Mouse (Mus musculus): ENCODE results near the gene Zfp410. TPM values are rescaled to one million over a fixed set of nuclear protein-coding genes. Genes with fewer than 3 reads are reported as not detected.

Zfp410 gene
- polyA plus RNA-seq, 1 experiment from 2014 or later, result 37.0 TPM

DNA sequence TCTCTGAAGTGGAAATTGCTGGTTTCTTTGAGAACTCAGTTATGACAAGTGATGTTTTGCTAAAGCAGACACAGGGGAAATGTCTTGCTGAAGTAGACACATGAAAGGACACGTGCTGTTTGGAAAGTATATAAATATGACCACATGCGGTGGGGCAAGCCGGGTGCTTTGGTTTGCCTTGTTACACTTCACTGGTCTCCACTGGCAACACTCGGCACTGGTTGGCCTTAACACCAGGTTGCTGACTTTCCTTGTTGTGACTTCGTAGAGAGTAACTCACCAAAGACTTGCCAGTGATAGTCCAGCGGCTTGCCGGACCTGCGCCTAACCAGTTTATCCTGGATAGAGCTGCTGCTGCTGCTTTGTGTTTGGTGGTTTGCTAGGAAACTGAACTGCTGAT, 71.4 kb downstream of the Zfp410 start:
- no peaks in the 10 kb centered on the region for H3K27me3 ChIP-seq
- no peak for TF ChIP-seq CTCF (IDR thresholded peaks at IDR 0.05)
- ATAC-seq (no peak), DNase-seq (ENCODE audit: low read depth, low spot score) (no peak)
- POLR2A ChIA-PET, result no interaction called here
- in situ Hi-C loops (cut with MboI; ENCODE audit: low pct_unique_long_range_greater_than_20kb), result no loop called here
- CTCF ChIA-PET, result interaction anchor here (0.8 kb wide), 1 partner anchor 12 kb away, joined by 3 read pairs; no protein-coding TSS in a partner anchor

DNA sequence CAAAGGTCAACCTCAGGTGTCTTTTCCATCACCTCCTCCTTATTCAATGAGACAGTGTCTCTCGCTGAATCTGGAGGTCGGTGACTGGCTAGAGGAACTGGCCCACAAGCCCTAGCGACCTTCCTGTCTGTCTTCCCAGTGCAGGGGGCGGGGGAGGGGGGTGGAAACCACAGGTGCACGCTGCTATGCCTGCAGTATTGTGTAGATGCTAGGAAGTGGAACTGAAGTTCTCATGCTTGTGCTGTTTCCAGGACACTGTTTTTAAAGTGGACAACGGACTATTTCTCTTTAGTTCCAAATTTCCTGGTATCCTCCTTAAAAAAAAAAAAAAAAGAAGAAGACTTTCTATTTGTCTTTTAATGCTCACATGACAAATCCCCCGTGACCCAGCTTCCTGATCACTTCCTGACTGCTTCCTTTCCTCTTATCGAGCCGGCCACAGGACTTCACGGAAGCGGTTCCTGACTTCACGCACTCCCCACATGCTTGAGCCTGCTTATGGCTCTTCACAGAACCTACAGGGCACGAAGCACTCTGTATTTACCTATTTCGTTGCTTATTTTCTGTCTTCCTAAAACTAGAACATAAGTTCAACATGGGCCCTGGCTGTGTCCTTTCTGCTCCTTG, 72.2 kb downstream of the Zfp410 start:
- POLR2A ChIA-PET, result no interaction called here

DNA sequence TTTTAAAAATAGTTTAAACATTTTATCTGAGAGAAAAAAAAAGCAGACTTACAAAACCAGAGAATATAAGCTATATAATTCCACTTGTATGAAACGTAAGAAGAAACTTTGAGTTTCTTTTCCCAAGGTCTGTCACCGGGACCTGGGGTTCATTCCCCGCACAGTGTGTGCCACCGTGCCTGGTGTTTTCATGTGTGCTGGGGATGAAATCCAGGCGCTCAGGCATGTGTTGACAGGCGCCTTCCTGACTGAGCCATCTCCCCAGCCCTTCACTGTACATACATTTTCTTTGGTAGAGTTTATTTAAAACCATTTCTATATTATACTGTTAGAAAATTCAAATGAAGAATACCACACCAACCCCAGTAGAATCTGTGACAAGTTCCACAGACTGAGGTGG, 73.7 kb downstream of the Zfp410 start:
- TF ChIP-seq CTCF (IDR thresholded peaks at IDR 0.05), result no peak
- no peak for DNase-seq (ENCODE audit: low read depth, low spot score)
- CTCF ChIA-PET, result no interaction called here
- in situ Hi-C loops (cut with MboI; ENCODE audit: low pct_unique_long_range_greater_than_20kb), result no loop called here
- no peak for ATAC-seq
- no peaks in the 10 kb centered on the region for H3K27me3 ChIP-seq
- POLR2A ChIA-PET, result no interaction called here

More for the DNA sequence above, 72.2 kb downstream of the Zfp410 start:
- H3K27me3 ChIP-seq, result no peaks in the 10 kb centered on the region
- TF ChIP-seq CTCF (IDR thresholded peaks at IDR 0.05), result no peak
- DNase-seq (ENCODE audit: low read depth, low spot score), result no peak
- in situ Hi-C loops (cut with MboI; ENCODE audit: low pct_unique_long_range_greater_than_20kb), result no loop called here
- CTCF ChIA-PET, result no interaction called here
- no peak for ATAC-seq

DNA sequence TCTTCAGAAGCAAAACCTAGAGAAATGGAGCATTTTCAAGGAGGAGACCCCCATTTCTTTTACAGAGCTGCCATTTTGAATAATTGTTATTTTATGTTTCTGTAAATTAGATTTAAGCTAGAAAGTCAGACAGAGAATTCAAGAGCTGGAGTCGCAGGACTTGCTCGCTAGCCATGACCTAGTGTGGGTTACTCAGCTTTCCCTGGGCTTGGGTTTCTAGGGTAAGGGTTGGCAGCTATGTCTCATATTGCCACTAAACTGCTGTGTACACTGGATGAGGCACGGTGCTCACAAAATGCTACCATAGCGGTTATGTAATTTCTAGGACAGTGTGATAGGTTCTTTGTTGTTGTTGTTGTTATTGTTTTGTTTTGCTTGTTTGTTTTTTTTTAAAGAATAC, 76.0 kb downstream of the Zfp410 start:
- no peak for ATAC-seq
- POLR2A ChIA-PET, result interaction anchor here (1.0 kb wide), 1 partner anchor 76 kb away, joined by 4 read pairs; the partner anchor contains the start of gene Zfp410
- CTCF ChIA-PET, result no interaction called here

More for the DNA sequence above, 76.0 kb downstream of the Zfp410 start:
- H3K27me3 ChIP-seq, result no peaks in the 10 kb centered on the region
- no peak for DNase-seq (ENCODE audit: low read depth, low spot score)
- no peak for TF ChIP-seq CTCF (IDR thresholded peaks at IDR 0.05)
- in situ Hi-C loops (cut with MboI; ENCODE audit: low pct_unique_long_range_greater_than_20kb), result no loop called here

Other genes starting within 250 kb of the Zfp410 start
- gene Acot5, start 247.5 kb upstream of the Zfp410 start, polyA plus RNA-seq (2021), result 1.1 TPM
- gene Acot6, start 216.2 kb upstream of the Zfp410 start, polyA plus RNA-seq (2021), result 0.09 TPM
- 23.6 TPM for gene Dnal1, start 202.5 kb upstream of the Zfp410 start, polyA plus RNA-seq (2021)
- 1.2 TPM for gene Pnma1, start 168.4 kb upstream of the Zfp410 start, polyA plus RNA-seq (2021)
- gene Elmsan1, start 98.0 kb upstream of the Zfp410 start, polyA plus RNA-seq (2021), result 16.0 TPM
- 39.1 TPM for gene Ptgr2, start 31.6 kb upstream of the Zfp410 start, polyA plus RNA-seq (2021)
- 44.5 TPM for gene Coq6, start 44.8 kb downstream of the Zfp410 start, polyA plus RNA-seq (2021)
- gene Fam161b, start 45.0 kb downstream of the Zfp410 start, polyA plus RNA-seq (2021), result 5.5 TPM
- gene Entpd5, start 92.2 kb downstream of the Zfp410 start, polyA plus RNA-seq (2021), result 21.1 TPM
- 2.2 TPM for gene Bbof1, start 92.2 kb downstream of the Zfp410 start, polyA plus RNA-seq (2021)
- 18.1 TPM for gene Rnf113a2, start 100.3 kb downstream of the Zfp410 start, polyA plus RNA-seq (2021)
- gene Aldh6a1, start 134.2 kb downstream of the Zfp410 start, polyA plus RNA-seq (2021), result 25.0 TPM
- gene Lin52, start 134.6 kb downstream of the Zfp410 start, polyA plus RNA-seq (2021), result 11.0 TPM